Mouse (Mus musculus): ENCODE data around the gene Iscu.

GRCm38 (mm10) chr5:113737607-113738237, 34.8 kb upstream of the Iscu start:
- TF ChIP-seq CTCF (IDR thresholded peaks at IDR 0.05; ENCODE audit: low read depth) (no peak), EP300 (IDR thresholded peaks at IDR 0.05; ENCODE audit: low read depth) (no peak)

All from heart, postnatal 0 days (tissue).